Mouse (Mus musculus) C2C12 (cell line): Measurements from ENCODE around the gene Uncx.

Experiments
- CTCF ChIP-seq: IDR thresholded peaks from one replicate; pipeline ENCODE4 v1.5.1; 2011; ENCODE audit not compliant: control insufficient read depth, insufficient read depth, insufficient read length
- MAX ChIP-seq: IDR thresholded peaks from one replicate; pipeline ENCODE4 v1.6.1; 2011; ENCODE audit warnings: mild to moderate bottlenecking, control low read depth
- MYOD1 ChIP-seq: IDR thresholded peaks from one replicate; pipeline ENCODE4 v1.6.1; 2011; ENCODE audit warnings: low read depth; ENCODE audit not compliant: control insufficient read depth, insufficient read length

DNA sequence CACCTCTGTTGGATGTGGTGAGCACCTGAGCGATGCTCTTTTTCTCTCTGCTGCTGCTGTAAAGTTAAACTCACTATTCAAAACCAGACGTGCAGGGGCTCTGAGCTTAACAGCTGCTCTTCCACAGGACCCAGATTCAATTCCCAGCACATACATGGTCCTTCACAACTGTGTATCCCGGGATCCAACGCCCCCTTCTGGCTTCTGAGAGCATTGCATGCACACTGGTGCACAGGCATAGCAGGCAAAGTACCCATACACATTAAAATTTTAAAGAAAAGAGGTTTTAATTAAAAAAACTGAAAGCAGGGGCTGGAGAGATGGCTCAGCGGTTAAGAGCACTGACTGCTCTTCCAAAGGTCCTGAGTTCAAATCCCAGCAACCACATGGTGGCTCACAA, 46.4 kb upstream of the Uncx start:
- TF ChIP-seq CTCF (no peak), MYOD1 (no peak), MAX (no peak)
